Mouse (Mus musculus) spleen, postnatal 0 days (tissue): ENCODE measurements around the gene Arxes2. TPM values are rescaled to one million over a fixed set of nuclear protein-coding genes. Genes with fewer than 3 reads are reported as not detected.

ENCODE experiments used
- polyA plus RNA-seq: library from polyadenylated mRNA; unstranded; fragments of >200 nt; fragmentation: Nextera tagmentation; extraction: Ambion mirVana; gene quantifications from 2 replicates; pipeline ENCODE4 v1.2.1, GENCODE M21; 2015

The Arxes2 gene
- polyA plus RNA-seq, result 22.9 and 31.0 TPM in 2 replicates

DNA sequence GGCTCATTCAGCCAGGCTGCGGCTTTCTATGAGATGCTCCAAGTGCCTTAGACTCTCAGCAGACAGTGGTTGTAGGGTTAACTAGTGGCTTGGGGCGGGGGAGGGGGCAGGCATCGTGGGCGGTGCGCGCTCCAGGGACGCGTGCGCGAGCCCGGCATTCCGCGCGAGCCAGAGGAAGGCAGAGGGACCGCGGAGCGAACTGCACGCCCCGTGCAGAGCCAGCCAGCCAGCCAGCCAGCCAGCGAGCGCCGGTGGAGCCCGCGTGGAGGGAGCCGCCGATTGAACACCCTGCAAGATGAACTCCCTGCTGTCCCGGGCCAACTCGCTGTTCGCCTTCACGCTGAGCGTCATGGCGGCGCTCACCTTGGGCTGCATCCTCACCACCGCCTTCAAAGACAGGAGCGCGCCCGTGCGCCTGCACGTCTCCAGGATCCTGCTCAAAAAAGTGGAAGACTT lies at the start of gene Arxes2:
Arxes2 (plus strand) TSS at position 161 of the 456 bp plus-strand sequence.

DNA sequence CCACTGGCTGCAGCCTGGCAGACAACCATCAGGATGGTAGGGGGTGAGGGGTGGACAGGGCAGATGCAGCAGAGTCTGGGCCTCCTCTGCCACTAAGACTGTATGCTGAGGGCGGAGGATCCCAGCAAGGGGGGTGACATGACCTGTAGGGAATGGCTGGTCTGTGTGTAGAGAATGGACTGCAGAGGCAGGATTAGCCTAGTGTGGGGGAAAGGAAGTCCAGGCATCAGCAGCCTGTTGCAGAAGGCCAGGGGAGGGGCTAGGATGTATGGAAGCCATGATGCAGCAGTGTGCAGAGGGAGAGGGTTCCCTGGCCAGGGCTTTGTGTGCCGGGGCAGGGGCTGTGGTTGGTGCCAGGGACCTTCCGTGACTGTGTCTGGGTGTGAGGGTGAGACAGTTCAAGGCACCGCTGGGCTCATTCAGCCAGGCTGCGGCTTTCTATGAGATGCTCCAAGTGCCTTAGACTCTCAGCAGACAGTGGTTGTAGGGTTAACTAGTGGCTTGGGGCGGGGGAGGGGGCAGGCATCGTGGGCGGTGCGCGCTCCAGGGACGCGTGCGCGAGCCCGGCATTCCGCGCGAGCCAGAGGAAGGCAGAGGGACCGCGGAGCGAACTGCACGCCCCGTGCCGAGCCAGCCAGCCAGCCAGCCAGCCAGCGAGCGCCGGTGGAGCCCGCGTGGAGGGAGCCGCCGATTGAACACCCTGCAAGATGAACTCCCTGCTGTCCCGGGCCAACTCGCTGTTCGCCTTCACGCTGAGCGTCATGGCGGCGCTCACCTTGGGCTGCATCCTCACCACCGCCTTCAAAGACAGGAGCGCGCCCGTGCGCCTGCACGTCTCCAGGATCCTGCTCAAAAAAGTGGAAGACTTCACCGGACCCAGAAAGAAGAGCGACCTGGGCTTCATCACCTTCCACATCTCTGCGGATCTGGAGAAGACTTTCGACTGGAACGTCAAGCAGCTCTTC lies 39.5 kb downstream of the Arxes2 start, which contains the start of gene Arxes1:
Arxes1 (plus strand) TSS at position 569 of the 965 bp plus-strand sequence.

Other genes starting within 250 kb of the Arxes2 start
- gene Bhlhb9, start 196.2 kb upstream of the Arxes2 start, polyA plus RNA-seq, result 9.2 and 12.7 TPM in 2 replicates
- gene Gprasp2, start 154.8 kb upstream of the Arxes2 start, polyA plus RNA-seq, result 2.6 and 3.5 TPM in 2 replicates
- gene Arxes1, start 39.5 kb downstream of the Arxes2 start, polyA plus RNA-seq, result 10.1 and 12.9 TPM in 2 replicates
- 8.3 and 8.5 TPM in 2 replicates for gene Bex2, start 74.4 kb downstream of the Arxes2 start, polyA plus RNA-seq
- 0.22 and 0.27 TPM in 2 replicates for gene Nxf3, start 91.4 kb downstream of the Arxes2 start, polyA plus RNA-seq
- gene Bex4, start 145.2 kb downstream of the Arxes2 start, polyA plus RNA-seq, result 73.2 and 98.4 TPM in 2 replicates
- gene Tceal8, start 178.5 kb downstream of the Arxes2 start, polyA plus RNA-seq, result 86.9 and 103 TPM in 2 replicates
- gene Tceal5, start 210.1 kb downstream of the Arxes2 start, polyA plus RNA-seq, result 0.81 and 1.5 TPM in 2 replicates
- 0.22 TPM in 1 of 2 replicates, not detected in the other for gene Tceal7, start 221.0 kb downstream of the Arxes2 start, polyA plus RNA-seq
- 2.7 and 3.8 TPM in 2 replicates for gene Bex1, start 221.7 kb downstream of the Arxes2 start, polyA plus RNA-seq